Mouse (Mus musculus): ENCODE results near the gene Plpp3.

Plpp3 gene

GRCm38 (mm10) chr4:105191550-105191949 lies 34.4 kb downstream of the Plpp3 start:
- no peak for DNase-seq

GRCm38 (mm10) chr4:105192665-105193064 lies 35.5 kb downstream of the Plpp3 start:
- DNase-seq: no peak

GRCm38 (mm10) chr4:105195256-105195655 lies 38.1 kb downstream of the Plpp3 start:
- DNase-seq: no peak

- DNase-seq: no peak
Observed at GRCm38 (mm10) chr4:105196099-105196498, 39.0 kb downstream of the Plpp3 start.

- DNase-seq: no peak
Observed at GRCm38 (mm10) chr4:105196993-105197765, 40.0 kb downstream of the Plpp3 start.

- DNase-seq: no peak
Observed at GRCm38 (mm10) chr4:105198696-105199095, 41.5 kb downstream of the Plpp3 start.

GRCm38 (mm10) chr4:105199345-105199744 lies 42.2 kb downstream of the Plpp3 start:
- no peak for DNase-seq

GRCm38 (mm10) chr4:105200624-105201524 lies 43.7 kb downstream of the Plpp3 start:
- no peak for DNase-seq

- DNase-seq: no peak
Observed at GRCm38 (mm10) chr4:105202439-105202838, 45.3 kb downstream of the Plpp3 start.

- no peak for DNase-seq
Observed at GRCm38 (mm10) chr4:105203303-105203761, 46.2 kb downstream of the Plpp3 start.

GRCm38 (mm10) chr4:105204071-105204470 lies 46.9 kb downstream of the Plpp3 start:
- DNase-seq: no peak

GRCm38 (mm10) chr4:105205045-105205851 lies 48.1 kb downstream of the Plpp3 start:
- no peak for DNase-seq

- no peak for DNase-seq
Observed at GRCm38 (mm10) chr4:105206102-105206501, 49.0 kb downstream of the Plpp3 start.

- DNase-seq: no peak
Observed at GRCm38 (mm10) chr4:105206995-105207394, 49.8 kb downstream of the Plpp3 start.

- no peak for DNase-seq
Observed at GRCm38 (mm10) chr4:105207641-105208040, 50.5 kb downstream of the Plpp3 start.

- no peak for DNase-seq
Observed at GRCm38 (mm10) chr4:105208977-105209376, 51.8 kb downstream of the Plpp3 start.

- no peak for DNase-seq
Observed at GRCm38 (mm10) chr4:105213314-105213713, 56.2 kb downstream of the Plpp3 start.

- no peak for DNase-seq
Observed at GRCm38 (mm10) chr4:105214438-105214837, 57.3 kb downstream of the Plpp3 start.

GRCm38 (mm10) chr4:105215726-105216410 lies 58.7 kb downstream of the Plpp3 start:
- no peak for DNase-seq

- no peak for DNase-seq
Observed at GRCm38 (mm10) chr4:105218202-105218601, 61.1 kb downstream of the Plpp3 start.

GRCm38 (mm10) chr4:105219316-105219715 lies 62.2 kb downstream of the Plpp3 start:
- no peak for DNase-seq

- no peak for DNase-seq
Observed at GRCm38 (mm10) chr4:105220849-105221248, 63.7 kb downstream of the Plpp3 start.

Measured in right cerebral cortex, adult 18-20 months (tissue).